Mouse (Mus musculus): ENCODE measurements around the gene Auts2. TPM values are rescaled to one million over a fixed set of nuclear protein-coding genes. Genes with fewer than 3 reads are reported as not detected.

Gene Auts2
- polyA plus RNA-seq, 1 experiment from 2014 or later = 17.9 TPM

- 0 out of 2 replicates have a peak, but pooled peaks cover 2% of the 10 kb centered on the region for H3K27me3 ChIP-seq (ENCODE audit: insufficient read depth, low read length)
- no peak overlapping the region for H3K4me3 ChIP-seq (ENCODE audit: low read length)
- WGBS = 22% methylated on average over 12 of the region's 12 CpGs
- H3K36me3 ChIP-seq (ENCODE audit: insufficient read depth, low read length) = no peaks in the 10 kb centered on the region
- no peak for ATAC-seq (ENCODE audit: low FRiP score, low TSS enrichment)
- H3K27ac ChIP-seq (ENCODE audit: low read length) = no peak overlapping the region
- no peaks in the 10 kb centered on the region; the same call in 1 of the 2 replicates for H3K4me1 ChIP-seq (ENCODE audit: insufficient read depth, low read length)
- H3K9me3 ChIP-seq (ENCODE audit: low read length) = no peaks in the 10 kb centered on the region
- no peak overlapping the region for H3K4me2 ChIP-seq (replicated peaks; ENCODE audit: low read depth, low read length)
- H3K9ac ChIP-seq (replicated peaks; ENCODE audit: low read length) = no peak overlapping the region
These were observed 626.2 kb downstream of the Auts2 start for GRCm38 (mm10) chr5:131916791-131917403.

GRCm38 (mm10) chr5:131913562-131913961, 629.6 kb downstream of the Auts2 start:
- H3K9me3 ChIP-seq (ENCODE audit: low read length) = no peaks in the 10 kb centered on the region
- WGBS = 78% methylated on average over 8 of the region's 8 CpGs
- no peaks in the 10 kb centered on the region; the same call in 1 of the 2 replicates for H3K4me1 ChIP-seq (ENCODE audit: insufficient read depth, low read length)
- no peaks in the 10 kb centered on the region for H3K36me3 ChIP-seq (ENCODE audit: insufficient read depth, low read length)
- H3K27me3 ChIP-seq (ENCODE audit: insufficient read depth, low read length) = 0 out of 2 replicates have a peak, but pooled peaks cover 2% of the 10 kb centered on the region
- no peak overlapping the region for H3K4me2 ChIP-seq (replicated peaks; ENCODE audit: low read depth, low read length)
- H3K9ac ChIP-seq (replicated peaks; ENCODE audit: low read length) = no peak overlapping the region
- no peak for ATAC-seq (ENCODE audit: low FRiP score, low TSS enrichment)
- H3K27ac ChIP-seq (ENCODE audit: low read length) = no peak overlapping the region
- no peak overlapping the region for H3K4me3 ChIP-seq (ENCODE audit: low read length)

- Histone ChIP-seq H3K9ac (replicated peaks; ENCODE audit: low read length) (no peak overlapping the region), H3K27ac (ENCODE audit: low read length) (no peak overlapping the region), H3K36me3 (ENCODE audit: insufficient read depth, low read length) (no peaks in the 10 kb centered on the region), H3K4me1 (ENCODE audit: insufficient read depth, low read length) (no peaks in the 10 kb centered on the region; the same call in 1 of the 2 replicates), H3K4me3 (ENCODE audit: low read length) (no peak overlapping the region), H3K4me2 (replicated peaks; ENCODE audit: low read depth, low read length) (no peak overlapping the region), H3K27me3 (ENCODE audit: insufficient read depth, low read length) (0 out of 2 replicates have a peak, but pooled peaks cover 2% of the 10 kb centered on the region), H3K9me3 (ENCODE audit: low read length) (no peaks in the 10 kb centered on the region)
- no peak for ATAC-seq (ENCODE audit: low FRiP score, low TSS enrichment)
- 79% methylated on average over 1 of the region's 1 CpGs for WGBS
These were observed 630.2 kb downstream of the Auts2 start for GRCm38 (mm10) chr5:131912983-131913382.

GRCm38 (mm10) chr5:131906313-131906712, 636.8 kb downstream of the Auts2 start:
- Histone ChIP-seq H3K4me3 (ENCODE audit: low read length) (no peak overlapping the region), H3K4me1 (ENCODE audit: insufficient read depth, low read length) (no peaks in the 10 kb centered on the region; the same call in 1 of the 2 replicates), H3K4me2 (replicated peaks; ENCODE audit: low read depth, low read length) (no peak overlapping the region), H3K9me3 (ENCODE audit: low read length) (no peaks in the 10 kb centered on the region), H3K27ac (ENCODE audit: low read length) (no peak overlapping the region), H3K27me3 (ENCODE audit: insufficient read depth, low read length) (no peaks in the 10 kb centered on the region), H3K9ac (replicated peaks; ENCODE audit: low read length) (no peak overlapping the region), H3K36me3 (ENCODE audit: insufficient read depth, low read length) (no peaks in the 10 kb centered on the region)
- ATAC-seq (ENCODE audit: low FRiP score, low TSS enrichment) = no peak
- 82% methylated on average over 3 of the region's 3 CpGs for WGBS

GRCm38 (mm10) chr5:131904478-131904877, 638.7 kb downstream of the Auts2 start:
- no peaks in the 10 kb centered on the region for H3K36me3 ChIP-seq (ENCODE audit: insufficient read depth, low read length)
- H3K4me3 ChIP-seq (ENCODE audit: low read length) = no peak overlapping the region
- WGBS = 21% methylated on average over 10 of the region's 10 CpGs
- no peak overlapping the region for H3K9ac ChIP-seq (replicated peaks; ENCODE audit: low read length)
- H3K9me3 ChIP-seq (ENCODE audit: low read length) = no peaks in the 10 kb centered on the region
- H3K4me2 ChIP-seq (replicated peaks; ENCODE audit: low read depth, low read length) = no peak overlapping the region
- no peak overlapping the region for H3K27ac ChIP-seq (ENCODE audit: low read length)
- no peaks in the 10 kb centered on the region; the same call in 1 of the 2 replicates for H3K4me1 ChIP-seq (ENCODE audit: insufficient read depth, low read length)
- peak; percentile 61; the same call in 1 of the 2 replicates for ATAC-seq (ENCODE audit: low FRiP score, low TSS enrichment)
- H3K27me3 ChIP-seq (ENCODE audit: insufficient read depth, low read length) = no peaks in the 10 kb centered on the region

- WGBS = 75% methylated on average over 4 of the region's 4 CpGs
- no peak overlapping the region for H3K27ac ChIP-seq (ENCODE audit: low read length)
- no peaks in the 10 kb centered on the region for H3K36me3 ChIP-seq (ENCODE audit: insufficient read depth, low read length)
- no peaks in the 10 kb centered on the region for H3K27me3 ChIP-seq (ENCODE audit: insufficient read depth, low read length)
- no peaks in the 10 kb centered on the region for H3K9me3 ChIP-seq (ENCODE audit: low read length)
- no peak overlapping the region for H3K4me2 ChIP-seq (replicated peaks; ENCODE audit: low read depth, low read length)
- H3K4me3 ChIP-seq (ENCODE audit: low read length) = no peak overlapping the region
- no peak overlapping the region for H3K9ac ChIP-seq (replicated peaks; ENCODE audit: low read length)
- 0 out of 2 replicates have a peak, but pooled peaks cover 6% of the 10 kb centered on the region for H3K4me1 ChIP-seq (ENCODE audit: insufficient read depth, low read length)
- no peak for ATAC-seq (ENCODE audit: low FRiP score, low TSS enrichment)
These were observed 645.0 kb downstream of the Auts2 start for GRCm38 (mm10) chr5:131898048-131898638.

GRCm38 (mm10) chr5:131886636-131887035, 656.5 kb downstream of the Auts2 start:
- ATAC-seq (ENCODE audit: low FRiP score, low TSS enrichment) = no peak
- no peaks in the 10 kb centered on the region for H3K27me3 ChIP-seq (ENCODE audit: insufficient read depth, low read length)
- H3K27ac ChIP-seq (ENCODE audit: low read length) = no peak overlapping the region
- WGBS = 98% methylated on average over 3 of the region's 3 CpGs
- no peak overlapping the region for H3K4me2 ChIP-seq (replicated peaks; ENCODE audit: low read depth, low read length)
- no peaks in the 10 kb centered on the region for H3K36me3 ChIP-seq (ENCODE audit: insufficient read depth, low read length)
- H3K9ac ChIP-seq (replicated peaks; ENCODE audit: low read length) = no peak overlapping the region
- no peak overlapping the region for H3K4me3 ChIP-seq (ENCODE audit: low read length)
- no peaks in the 10 kb centered on the region for H3K9me3 ChIP-seq (ENCODE audit: low read length)
- H3K4me1 ChIP-seq (ENCODE audit: insufficient read depth, low read length) = no peaks in the 10 kb centered on the region

- no peaks in the 10 kb centered on the region for H3K36me3 ChIP-seq (ENCODE audit: insufficient read depth, low read length)
- no peak for ATAC-seq (ENCODE audit: low FRiP score, low TSS enrichment)
- no peaks in the 10 kb centered on the region for H3K4me1 ChIP-seq (ENCODE audit: insufficient read depth, low read length)
- no peak overlapping the region for H3K4me3 ChIP-seq (ENCODE audit: low read length)
- H3K9me3 ChIP-seq (ENCODE audit: low read length) = no peaks in the 10 kb centered on the region
- H3K4me2 ChIP-seq (replicated peaks; ENCODE audit: low read depth, low read length) = no peak overlapping the region
- H3K9ac ChIP-seq (replicated peaks; ENCODE audit: low read length) = no peak overlapping the region
- H3K27me3 ChIP-seq (ENCODE audit: insufficient read depth, low read length) = no peaks in the 10 kb centered on the region
- H3K27ac ChIP-seq (ENCODE audit: low read length) = no peak overlapping the region
These were observed 666.6 kb downstream of the Auts2 start for GRCm38 (mm10) chr5:131876569-131876968.

GRCm38 (mm10) chr5:131875976-131876375, 667.2 kb downstream of the Auts2 start:
- H3K9me3 ChIP-seq (ENCODE audit: low read length) = no peaks in the 10 kb centered on the region
- H3K36me3 ChIP-seq (ENCODE audit: insufficient read depth, low read length) = no peaks in the 10 kb centered on the region
- no peak for ATAC-seq (ENCODE audit: low FRiP score, low TSS enrichment)
- 84% methylated on average over 4 of the region's 4 CpGs for WGBS
- no peaks in the 10 kb centered on the region for H3K4me1 ChIP-seq (ENCODE audit: insufficient read depth, low read length)
- no peaks in the 10 kb centered on the region for H3K27me3 ChIP-seq (ENCODE audit: insufficient read depth, low read length)
- H3K4me3 ChIP-seq (ENCODE audit: low read length) = no peak overlapping the region
- H3K27ac ChIP-seq (ENCODE audit: low read length) = no peak overlapping the region
- no peak overlapping the region for H3K4me2 ChIP-seq (replicated peaks; ENCODE audit: low read depth, low read length)
- H3K9ac ChIP-seq (replicated peaks; ENCODE audit: low read length) = no peak overlapping the region

- ATAC-seq (ENCODE audit: low FRiP score, low TSS enrichment) = no peak
- WGBS = 83% methylated on average over 4 of the region's 4 CpGs
- no peak overlapping the region for H3K27ac ChIP-seq (ENCODE audit: low read length)
These were observed 670.0 kb downstream of the Auts2 start for GRCm38 (mm10) chr5:131873116-131873515.

More at GRCm38 (mm10) chr5:131873116-131873515, 670.0 kb downstream of the Auts2 start:
- Histone ChIP-seq H3K36me3 (ENCODE audit: insufficient read depth, low read length) (no peaks in the 10 kb centered on the region), H3K9ac (replicated peaks; ENCODE audit: low read length) (no peak overlapping the region), H3K9me3 (ENCODE audit: low read length) (no peaks in the 10 kb centered on the region), H3K4me3 (ENCODE audit: low read length) (no peak overlapping the region), H3K4me1 (ENCODE audit: insufficient read depth, low read length) (no peaks in the 10 kb centered on the region), H3K27me3 (ENCODE audit: insufficient read depth, low read length) (no peaks in the 10 kb centered on the region), H3K4me2 (replicated peaks; ENCODE audit: low read depth, low read length) (no peak overlapping the region)

All from kidney, embryonic 16.5 days (tissue).